Mouse (Mus musculus) kidney, adult 9 months (tissue): ENCODE measurements around the gene Npr3.
A peak's percentile ranks its signal among the peaks of the same experiment; 100 is the strongest.
"Not testable (repeated sequence)": the region's sequence is repeated elsewhere in the genome, so short reads cannot be mapped to it uniquely, and the experiment has no call there.

Experiments used
- DNase-seq: peaks from one replicate; pipeline ENCODE4 v3.0.0; 2022

Npr3 gene

GRCm38 (mm10) chr15:11881822-11882221, 25.3 kb downstream of the Npr3 start:
- no peak for DNase-seq

GRCm38 (mm10) chr15:11878334-11878733, 28.8 kb downstream of the Npr3 start:
- no peak for DNase-seq

GRCm38 (mm10) chr15:11877273-11877672, 29.8 kb downstream of the Npr3 start:
- peak; percentile 11 for DNase-seq

- no peak for DNase-seq
Measured at GRCm38 (mm10) chr15:11866918-11867317, 40.2 kb downstream of the Npr3 start.

GRCm38 (mm10) chr15:11863540-11863818, 43.6 kb downstream of the Npr3 start:
- DNase-seq, result no peak

- peak; percentile 3 for DNase-seq
Measured at GRCm38 (mm10) chr15:11862785-11863539, 44.1 kb downstream of the Npr3 start.

GRCm38 (mm10) chr15:11862253-11862652, 44.8 kb downstream of the Npr3 start:
- DNase-seq, result no peak

- no peak for DNase-seq
Measured at GRCm38 (mm10) chr15:11860259-11860658, 46.8 kb downstream of the Npr3 start.

GRCm38 (mm10) chr15:11859829-11860228, 47.3 kb downstream of the Npr3 start:
- DNase-seq, result no peak

- DNase-seq, result no peak
Measured at GRCm38 (mm10) chr15:11858411-11858810, 48.7 kb downstream of the Npr3 start.

GRCm38 (mm10) chr15:11845204-11846062, 61.7 kb downstream of the Npr3 start:
- no peak for DNase-seq

GRCm38 (mm10) chr15:11844115-11844514, 63.0 kb downstream of the Npr3 start:
- no peak for DNase-seq

- DNase-seq, result no peak
Measured at GRCm38 (mm10) chr15:11841828-11842227, 65.3 kb downstream of the Npr3 start.

- DNase-seq, result no peak
Measured at GRCm38 (mm10) chr15:11835913-11836312, 71.2 kb downstream of the Npr3 start.

GRCm38 (mm10) chr15:11822347-11822746, 84.7 kb downstream of the Npr3 start:
- DNase-seq, result not testable (repeated sequence)

GRCm38 (mm10) chr15:11815551-11815950, 91.5 kb downstream of the Npr3 start:
- DNase-seq, result no peak

- DNase-seq, result peak; percentile 32
Measured at GRCm38 (mm10) chr15:11803576-11803975, 103.5 kb downstream of the Npr3 start.

GRCm38 (mm10) chr15:11801863-11802722, 105.0 kb downstream of the Npr3 start:
- DNase-seq, result peak; percentile 8

- peak; percentile 7 for DNase-seq
Measured at GRCm38 (mm10) chr15:11794632-11795031, 112.5 kb downstream of the Npr3 start.
